Mouse (Mus musculus): Measurements from ENCODE around the gene Tex26.

DNA sequence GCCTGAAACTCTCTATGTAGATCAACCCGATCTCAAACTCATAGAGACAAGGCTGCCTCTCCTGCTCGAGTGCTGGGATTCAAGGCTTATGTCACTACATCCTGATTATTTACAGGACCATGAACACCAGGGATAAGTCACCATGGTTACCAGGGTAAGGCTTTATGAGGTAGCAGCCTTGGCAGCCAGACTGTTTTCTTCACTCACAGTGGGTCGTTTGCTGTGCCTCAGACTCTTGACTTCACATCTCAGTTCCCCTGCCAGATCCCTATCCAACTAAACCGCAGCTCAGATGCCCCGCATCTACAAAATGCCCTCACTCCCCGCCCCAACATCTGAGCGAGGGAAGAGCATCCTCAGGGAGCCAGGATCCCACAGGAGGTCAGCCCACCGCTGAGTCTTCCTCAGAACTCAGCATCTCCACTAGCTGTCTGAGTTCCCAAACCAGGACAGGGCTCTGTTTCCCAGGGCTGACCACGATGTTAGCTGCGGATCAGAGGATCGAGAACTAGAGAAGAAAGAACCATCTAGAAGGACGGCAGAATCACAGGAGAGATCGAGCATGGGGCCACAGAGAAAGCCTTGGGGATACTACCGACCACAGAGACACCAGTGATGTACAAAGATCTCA is 2.3 kb downstream of the Tex26 start:
- no peak for TF ChIP-seq GATA1 (IDR thresholded peaks at IDR 0.05; ENCODE audit: borderline replicate concordance, low read length)
- no peak for TF ChIP-seq FLI1 (IDR thresholded peaks at IDR 0.05; ENCODE audit: low read length)

Measured in megakaryocyte, embryonic 14.5 days (primary cell).